Mouse (Mus musculus) ES-E14 (cell line): ENCODE results near the gene Sesn3. TPM values are rescaled to one million over a fixed set of nuclear protein-coding genes. Genes with fewer than 3 reads are reported as not detected.

ENCODE experiments used
- DNase-seq: peaks from one replicate; pipeline ENCODE4 v3.0.0-alpha.2; 2013; ENCODE audit warnings: low read depth, low spot score
- H3K27ac ChIP-seq: 2 replicates; pipeline ENCODE4 v1.5.1; 2012; ENCODE audit warnings: low read depth, mild to moderate bottlenecking, low read length, moderate library complexity, mixed read lengths; ENCODE audit not compliant: poor library complexity, insufficient read depth, severe bottlenecking
- H3K36me3 ChIP-seq: 2 replicates; pipeline ENCODE4 v1.6.1; 2012; ENCODE audit warnings: mild to moderate bottlenecking, low read length, moderate library complexity, mixed read lengths; ENCODE audit not compliant: control insufficient read depth, poor library complexity, insufficient read depth, severe bottlenecking
- H3K4me1 ChIP-seq, 2 experiments: fragments of 150-350 bp in 1 of 2; sonication (generic) in 1 of 2; 2 replicates each; pipeline ENCODE4 v1.6.1; 2012; ENCODE audit warnings: low read length in 2 of 2, mild to moderate bottlenecking in 1 of 2, mixed read lengths in 1 of 2; ENCODE audit not compliant: control insufficient read depth in 2 of 2, insufficient read depth in 2 of 2, poor library complexity in 1 of 2
- H3K4me3 ChIP-seq, 2 experiments: fragments of 150-350 bp in 1 of 2; sonication (generic) in 1 of 2; 2 replicates each; pipeline ENCODE4 v1.5.1; 2012; ENCODE audit warnings: low read length in 2 of 2, low read depth in 1 of 2, mild to moderate bottlenecking in 1 of 2, mixed read lengths in 1 of 2; ENCODE audit not compliant: insufficient read depth in 1 of 2, poor library complexity in 1 of 2, severe bottlenecking in 1 of 2
- H3K9ac ChIP-seq: 2 replicates; pipeline ENCODE4 v1.6.1; 2012; ENCODE audit warnings: low read depth, mild to moderate bottlenecking, low read length, mixed read lengths; ENCODE audit not compliant: poor library complexity, insufficient read depth, severe bottlenecking
- H3K9me3 ChIP-seq: fragments of 150-350 bp; sonication (generic); 2 replicates; pipeline ENCODE4 v1.6.1; 2012; ENCODE audit warnings: low read depth, mild to moderate bottlenecking, low read length; ENCODE audit not compliant: control insufficient read depth, insufficient read depth
- CHD2 ChIP-seq: IDR thresholded peaks from 2 replicates; pipeline ENCODE4 v1.6.1; 2014; ENCODE audit warnings: mild to moderate bottlenecking, low read depth, low read length, inconsistent platforms
- HCFC1 ChIP-seq: IDR thresholded peaks from 2 replicates; pipeline ENCODE4 v1.6.1; 2012; ENCODE audit warnings: low read length, inconsistent platforms, borderline replicate concordance; ENCODE audit not compliant: insufficient read depth
- MAFK ChIP-seq: IDR thresholded peaks from 2 replicates; pipeline ENCODE4 v1.6.1; 2014; ENCODE audit warnings: mild to moderate bottlenecking, low read depth, low read length, inconsistent platforms; ENCODE audit not compliant: insufficient read depth
- ZC3H11A ChIP-seq: IDR thresholded peaks from 2 replicates; pipeline ENCODE4 v1.6.1; 2012; ENCODE audit warnings: low read depth, mild to moderate bottlenecking, inconsistent platforms, low read length, borderline replicate concordance
- ZNF384 ChIP-seq: IDR thresholded peaks from 2 replicates; pipeline ENCODE4 v1.6.1; 2012; ENCODE audit warnings: low read depth, low read length, inconsistent platforms
- in situ Hi-C, 2 experiments: fragments of 600-800 bp; cut with MboI; formaldehyde crosslinking; loops; one replicate each; pipeline ENCODE4 v1.15.1; 2025; ENCODE audit warnings: low sequenced_read_pairs in 2 of 2, inconsistent platforms in 1 of 2; ENCODE audit not compliant: unreplicated experiment in 2 of 2
- total RNA-seq: library from RNA; depleted of rRNA; stranded (reverse); fragments of 300-350 nt; gene quantifications from 2 replicates; pipeline ENCODE4 v1.2.3, GENCODE M21; 2012

The Sesn3 gene
- total RNA-seq, 1 experiment: 7.1 TPM

- Histone ChIP-seq H3K4me1 (no peaks in the 10 kb centered on the region), H3K9me3 (no peaks in the 10 kb centered on the region), H3K9ac (no peak overlapping the region), H3K36me3 (no peaks in the 10 kb centered on the region), H3K4me3 (no peak overlapping the region), H3K27ac (no peak overlapping the region)
- in situ Hi-C loops: no loop called here
- TF ChIP-seq MAFK (no peak), HCFC1 (no peak), CHD2 (no peak), ZNF384 (no peak), ZC3H11A (no peak)
- no peak for DNase-seq
These were observed 6.3 kb upstream of the Sesn3 start for GRCm38 (mm10) chr9:14268578-14268977.

- H3K27ac ChIP-seq: no peak overlapping the region
- DNase-seq: no peak
- TF ChIP-seq ZC3H11A (no peak), CHD2 (no peak), ZNF384 (no peak), HCFC1 (no peak), MAFK (no peak)
- in situ Hi-C loops: no loop called here
- no peaks in the 10 kb centered on the region for H3K9me3 ChIP-seq
- H3K9ac ChIP-seq: no peak overlapping the region
- H3K4me3 ChIP-seq: no peak overlapping the region
- H3K36me3 ChIP-seq: no peaks in the 10 kb centered on the region
- H3K4me1 ChIP-seq: peaks cover 0 to 5% of the 10 kb centered on the region in 2 experiments; a peak in 1 of 4 replicates
These were observed 1.9 kb upstream of the Sesn3 start for GRCm38 (mm10) chr9:14272921-14273320.

GRCm38 (mm10) chr9:14274586-14274985, 281 bp upstream of the Sesn3 start:
- Histone ChIP-seq H3K4me3 (peak overlapping the region in 1 of 2 experiments; percentile 50; a peak in 2 of 4 replicates), H3K27ac (no peak overlapping the region)

GRCm38 (mm10) chr9:14275792-14276480, 1.1 kb downstream of the Sesn3 start:
- H3K9me3 ChIP-seq: no peaks in the 10 kb centered on the region
- H3K36me3 ChIP-seq: no peaks in the 10 kb centered on the region
- TF ChIP-seq MAFK (no peak), HCFC1 (no peak), CHD2 (no peak), ZC3H11A (no peak), ZNF384 (no peak)
- peak overlapping the region; percentile 29; the same call in 1 of the 2 replicates for H3K27ac ChIP-seq
- in situ Hi-C loops: no loop called here
- peak overlapping the region; percentile 73 to 90 for H3K4me3 ChIP-seq
- peaks cover 0 to 5% of the 10 kb centered on the region in 2 experiments; a peak in 1 of 4 replicates for H3K4me1 ChIP-seq
- H3K9ac ChIP-seq: peak overlapping the region; percentile 78
- peak; percentile 93 for DNase-seq

More at GRCm38 (mm10) chr9:14274586-14274985, 281 bp upstream of the Sesn3 start:
- in situ Hi-C loops: no loop called here
- H3K9ac ChIP-seq: no peak overlapping the region
- H3K9me3 ChIP-seq: no peaks in the 10 kb centered on the region
- no peaks in the 10 kb centered on the region for H3K36me3 ChIP-seq
- peaks cover 0 to 5% of the 10 kb centered on the region in 2 experiments; a peak in 1 of 4 replicates for H3K4me1 ChIP-seq
- DNase-seq: no peak
- TF ChIP-seq ZNF384: no peak
- TF ChIP-seq MAFK: no peak
- no peak for TF ChIP-seq ZC3H11A
- TF ChIP-seq HCFC1: no peak
- no peak for TF ChIP-seq CHD2
